Mouse (Mus musculus): ENCODE measurements around the gene Tmem135.

- TF ChIP-seq POLR2A (IDR thresholded peaks at IDR 0.05; ENCODE audit: low read depth, low read length) (no peak), MXI1 (IDR thresholded peaks at IDR 0.05; ENCODE audit: low read depth, low read length) (no peak), CTCF (conservative IDR thresholded peaks at IDR 0.05 in 1 of 2, IDR thresholded peaks at IDR 0.05 in 1 of 2; ENCODE audit: low read depth in 2 of 2, low read length in 2 of 2) (no peak), ZKSCAN1 (IDR thresholded peaks at IDR 0.05; ENCODE audit: borderline replicate concordance, low read depth, low read length) (no peak), ZC3H11A (IDR thresholded peaks at IDR 0.05; ENCODE audit: low read depth, low read length) (no peak), POLR2AphosphoS2 (IDR thresholded peaks at IDR 0.05; ENCODE audit: low read depth, low read length) (no peak), ZNF384 (IDR thresholded peaks at IDR 0.05; ENCODE audit: low read depth, low read length) (no peak), USF2 (conservative IDR thresholded peaks at IDR 0.05; ENCODE audit: low read depth, low read length) (no peak), USF1 (IDR thresholded peaks at IDR 0.05; ENCODE audit: low read depth, low read length) (no peak), MAX (IDR thresholded peaks at IDR 0.05; ENCODE audit: low read length) (no peak), TBP (conservative IDR thresholded peaks at IDR 0.05; ENCODE audit: low read depth, low read length) (no peak), GABPA (IDR thresholded peaks at IDR 0.05; ENCODE audit: insufficient replicate concordance, low read depth, low read length) (no peak)
These were observed 6.0 kb downstream of the Tmem135 start for GRCm38 (mm10) chr7:89397837-89398534.

Measured in CH12.LX (cell line).